Mouse (Mus musculus) MEL (cell line): ENCODE results near the gene Rfx2. TPM values are rescaled to one million over a fixed set of nuclear protein-coding genes. Genes with fewer than 3 reads are reported as not detected.

Source experiments
- DNase-seq: peaks from one replicate; pipeline ENCODE4 v3.0.0; 2011; ENCODE audit warnings: low read depth, low spot score
- H3K27ac ChIP-seq: 2 replicates; pipeline ENCODE4 v1.5.1; 2012; ENCODE audit warnings: low read depth, mild to moderate bottlenecking, control low read depth, low read length, moderate library complexity; ENCODE audit not compliant: control insufficient read depth
- H3K27me3 ChIP-seq, 2 experiments: fragments of 150-350 bp in 1 of 2; sonication (generic) in 1 of 2; 2 replicates each; pipeline ENCODE4 v1.6.1; 2012; ENCODE audit warnings: low read length in 2 of 2, mild to moderate bottlenecking in 2 of 2, improper control_type of control experiment in 1 of 2, moderate library complexity in 1 of 2; ENCODE audit not compliant: insufficient read depth in 2 of 2, control insufficient read depth in 1 of 2
- H3K36me3 ChIP-seq, 2 experiments: 2 replicates each; pipeline ENCODE4 v1.6.1; 2012 to 2014; ENCODE audit warnings: low read length in 2 of 2, improper control_type of control experiment in 1 of 2, inconsistent platforms in 1 of 2, mild to moderate bottlenecking in 1 of 2; ENCODE audit not compliant: insufficient read depth in 2 of 2, control insufficient read depth in 1 of 2
- H3K4me1 ChIP-seq, 2 experiments: fragments of 150-350 bp in 1 of 2; sonication (generic) in 1 of 2; 2 replicates each; pipeline ENCODE4 v1.6.1; 2012; ENCODE audit warnings: low read length in 2 of 2, improper control_type of control experiment in 1 of 2, mild to moderate bottlenecking in 1 of 2; ENCODE audit not compliant: insufficient read depth in 2 of 2, control insufficient read depth in 1 of 2
- H3K4me3 ChIP-seq, 2 experiments: fragments of 150-350 bp in 1 of 2; sonication (generic) in 1 of 2; 2 replicates each; pipeline ENCODE4 v1.5.1; 2012; ENCODE audit warnings: low read depth in 2 of 2, low read length in 2 of 2, mild to moderate bottlenecking in 2 of 2, moderate library complexity in 2 of 2, control low read depth in 1 of 2, improper control_type of control experiment in 1 of 2; ENCODE audit not compliant: control insufficient read depth in 1 of 2, insufficient read depth in 1 of 2
- H3K79me2 ChIP-seq: 2 replicates; pipeline ENCODE4 v1.6.1; 2012; ENCODE audit warnings: mild to moderate bottlenecking, low read length, moderate library complexity; ENCODE audit not compliant: control insufficient read depth, poor library complexity, insufficient read depth
- H3K9ac ChIP-seq: 2 replicates; pipeline ENCODE4 v1.6.1; 2012; ENCODE audit warnings: low read depth, mild to moderate bottlenecking, control low read depth, low read length, moderate library complexity; ENCODE audit not compliant: control insufficient read depth, poor library complexity, severe bottlenecking
- H3K9me3 ChIP-seq: fragments of 150-350 bp; sonication (generic); replicated peaks from 2 replicates; pipeline ENCODE4 v1.6.1; 2012; ENCODE audit warnings: mild to moderate bottlenecking, low read length, improper control_type of control experiment, moderate library complexity; ENCODE audit not compliant: insufficient read depth
- CHD1 ChIP-seq: IDR thresholded peaks from 2 replicates; pipeline ENCODE4 v1.6.1; 2012; ENCODE audit warnings: low read depth, mild to moderate bottlenecking, inconsistent platforms, low read length, improper control_type of control experiment
- CHD2 ChIP-seq: IDR thresholded peaks from 2 replicates; pipeline ENCODE4 v1.6.1; 2011; ENCODE audit warnings: low read length, improper control_type of control experiment
- CTCF ChIP-seq, 3 experiments: IDR thresholded peaks in 2 of 3; conservative IDR thresholded peaks in 1 of 3; 2 replicates each; pipeline ENCODE4 v1.5.1; 2011 to 2012; ENCODE audit warnings: low read length in 3 of 3, low read depth in 2 of 3, mild to moderate bottlenecking in 2 of 3, improper control_type of control experiment in 1 of 3, inconsistent platforms in 1 of 3, mixed read lengths in 1 of 3, moderate library complexity in 1 of 3; ENCODE audit not compliant: control insufficient read depth in 1 of 3, insufficient read depth in 1 of 3, poor library complexity in 1 of 3, severe bottlenecking in 1 of 3
- E2F4 ChIP-seq: IDR thresholded peaks from 2 replicates; pipeline ENCODE4 v1.6.1; 2011; ENCODE audit warnings: low read depth, low read length, improper control_type of control experiment, borderline replicate concordance
- ELF1 ChIP-seq: IDR thresholded peaks from 2 replicates; pipeline ENCODE4 v1.6.1; 2014; ENCODE audit warnings: low read depth, mild to moderate bottlenecking, inconsistent platforms, low read length, improper control_type of control experiment, moderate library complexity
- EP300 ChIP-seq, 2 experiments: IDR thresholded peaks; 2 replicates each; pipeline ENCODE4 v1.6.1; 2011; ENCODE audit warnings: improper control_type of control experiment in 2 of 2, low read length in 2 of 2, low read depth in 1 of 2, mild to moderate bottlenecking in 1 of 2
- GABPA ChIP-seq: IDR thresholded peaks from 2 replicates; pipeline ENCODE4 v1.6.1; 2012; ENCODE audit warnings: low read depth, mild to moderate bottlenecking, inconsistent platforms, low read length, improper control_type of control experiment, moderate library complexity
- HCFC1 ChIP-seq: IDR thresholded peaks from 2 replicates; pipeline ENCODE4 v1.6.1; 2012; ENCODE audit warnings: low read depth, mild to moderate bottlenecking, inconsistent platforms, low read length, improper control_type of control experiment, moderate library complexity
- MAX ChIP-seq: IDR thresholded peaks from 2 replicates; pipeline ENCODE4 v1.6.1; 2011; ENCODE audit warnings: low read length, improper control_type of control experiment
- MAZ ChIP-seq: IDR thresholded peaks from 2 replicates; pipeline ENCODE4 v1.6.1; 2012; ENCODE audit warnings: low read depth, mild to moderate bottlenecking, inconsistent platforms, low read length, improper control_type of control experiment
- MEF2A ChIP-seq: IDR thresholded peaks from 2 replicates; pipeline ENCODE4 v1.6.1; 2014; ENCODE audit warnings: low read depth, mild to moderate bottlenecking, inconsistent platforms, low read length, improper control_type of control experiment; ENCODE audit not compliant: poor library complexity, insufficient replicate concordance, severe bottlenecking; ENCODE audit errors: extremely low read depth
- MYB ChIP-seq: IDR thresholded peaks from 2 replicates; pipeline ENCODE4 v1.6.1; 2011; ENCODE audit warnings: mild to moderate bottlenecking, low read depth, low read length, improper control_type of control experiment
- MYC ChIP-seq: IDR thresholded peaks from 2 replicates; pipeline ENCODE4 v1.6.1; 2011; ENCODE audit warnings: low read depth, mild to moderate bottlenecking, low read length, improper control_type of control experiment, moderate library complexity
- NELFE ChIP-seq: IDR thresholded peaks from 2 replicates; pipeline ENCODE4 v1.6.1; 2011; ENCODE audit warnings: low read depth, low read length, improper control_type of control experiment
- POLR2A ChIP-seq, 2 experiments: IDR thresholded peaks; 2 replicates each; pipeline ENCODE4 v1.6.1; 2011 to 2012; ENCODE audit warnings: low read length in 2 of 2, mild to moderate bottlenecking in 2 of 2, control low read depth in 1 of 2, improper control_type of control experiment in 1 of 2, low read depth in 1 of 2, moderate library complexity in 1 of 2; ENCODE audit not compliant: control insufficient read depth in 1 of 2, insufficient read depth in 1 of 2, poor library complexity in 1 of 2
- RAD21 ChIP-seq: IDR thresholded peaks from 2 replicates; pipeline ENCODE4 v1.6.1; 2011; ENCODE audit warnings: mild to moderate bottlenecking, low read depth, low read length, improper control_type of control experiment
- RCOR1 ChIP-seq: IDR thresholded peaks from 2 replicates; pipeline ENCODE4 v1.6.1; 2012; ENCODE audit warnings: low read depth, mild to moderate bottlenecking, inconsistent platforms, low read length, improper control_type of control experiment
- SMC3 ChIP-seq: IDR thresholded peaks from 2 replicates; pipeline ENCODE4 v1.6.1; 2011; ENCODE audit warnings: low read depth, low read length, improper control_type of control experiment
- TBP ChIP-seq: IDR thresholded peaks from 2 replicates; pipeline ENCODE4 v1.8.0; 2011; ENCODE audit warnings: low read depth, low read length, improper control_type of control experiment
- UBTF ChIP-seq: IDR thresholded peaks from 2 replicates; pipeline ENCODE4 v1.6.1; 2012; ENCODE audit warnings: low read depth, mild to moderate bottlenecking, inconsistent platforms, low read length, improper control_type of control experiment, moderate library complexity, borderline replicate concordance; ENCODE audit not compliant: insufficient read depth
- USF2 ChIP-seq, 2 experiments: IDR thresholded peaks; 2 replicates each; pipeline ENCODE4 v1.6.1; 2011 to 2012; ENCODE audit warnings: improper control_type of control experiment in 2 of 2, low read length in 2 of 2, borderline replicate concordance in 1 of 2, inconsistent platforms in 1 of 2, low read depth in 1 of 2, mild to moderate bottlenecking in 1 of 2; ENCODE audit not compliant: insufficient read depth in 1 of 2
- ZC3H11A ChIP-seq: IDR thresholded peaks from 2 replicates; pipeline ENCODE4 v1.6.1; 2012; ENCODE audit warnings: low read depth, mild to moderate bottlenecking, inconsistent platforms, low read length, improper control_type of control experiment
- ZKSCAN1 ChIP-seq: IDR thresholded peaks from 2 replicates; pipeline ENCODE4 v1.6.1; 2012; ENCODE audit warnings: low read depth, mild to moderate bottlenecking, inconsistent platforms, low read length, improper control_type of control experiment, moderate library complexity
- polyA plus RNA-seq, 2 experiments: library from polyadenylated mRNA; stranded (reverse) in 1 of 2; unstranded in 1 of 2; fragments of >175 nt in 1 of 2; fragments of >200 nt in 1 of 2; gene quantifications; 2 replicates each; pipeline versions ENCODE4 v1.2.1 to v1.2.4; 2012; ENCODE audit warnings: low replicate concordance in 2 of 2, low read depth in 1 of 2; ENCODE audit not compliant: insufficient read length in 2 of 2, insufficient read depth in 1 of 2, missing spikeins in 1 of 2
- total RNA-seq: library from RNA; depleted of rRNA; stranded (reverse); fragments of 300-350 nt; gene quantifications from 2 replicates; pipeline ENCODE4 v1.2.3, GENCODE M21; 2012

Rfx2 gene
- total and polyA plus RNA-seq, 3 experiments, result 7.5 to 29.2 TPM; not detected in 1

GRCm38 (mm10) chr17:56756703-56757399 is 74.0 kb downstream of the Rfx2 start:
- H3K4me1 ChIP-seq, result peaks cover 0 to 14% of the 10 kb centered on the region in 2 experiments; a peak in 3 of 4 replicates
- peak; percentile 32 to 67 (median 55); a peak in 5 of 6 replicates for TF ChIP-seq CTCF (IDR thresholded peaks at IDR 0.05 in 2 of 3, conservative IDR thresholded peaks at IDR 0.05 in 1 of 3; ENCODE audit: control insufficient read depth in 1 of 3, insufficient read depth in 1 of 3, low read depth in 2 of 3, low read length in 3 of 3, poor library complexity in 1 of 3, severe bottlenecking in 1 of 3)
- TF ChIP-seq EP300 (IDR thresholded peaks at IDR 0.05; ENCODE audit: low read depth in 1 of 2, low read length in 2 of 2), result no peak
- no peak for TF ChIP-seq MYC
- TF ChIP-seq CHD1, result no peak
- TF ChIP-seq SMC3, result peak; percentile 45
- no peak for TF ChIP-seq GABPA
- peak; percentile 85 for TF ChIP-seq MAZ
- no peak; the same call in 1 of the 2 replicates for TF ChIP-seq NELFE
- TF ChIP-seq RCOR1, result no peak
- no peak for TF ChIP-seq HCFC1
- TF ChIP-seq RAD21, result peak; percentile 28
- TF ChIP-seq MEF2A, result no peak
- peak overlapping the region; percentile 47 to 71 for H3K4me3 ChIP-seq
- H3K9me3 ChIP-seq, result no peaks in the 10 kb centered on the region
- H3K27ac ChIP-seq, result no peak overlapping the region
- peak; percentile 45 for DNase-seq
- H3K27me3 ChIP-seq, result no peaks in the 10 kb centered on the region
- H3K79me2 ChIP-seq, result no peaks in the 10 kb centered on the region; the same call in 1 of the 2 replicates
- peaks cover 0 to 3% of the 10 kb centered on the region in 2 experiments; a peak in 1 of 4 replicates for H3K36me3 ChIP-seq
- H3K9ac ChIP-seq, result peak overlapping the region; percentile 67

- Histone ChIP-seq H3K36me3 (peaks cover 0 to 3% of the 10 kb centered on the region in 2 experiments; a peak in 1 of 4 replicates), H3K79me2 (no peaks in the 10 kb centered on the region; the same call in 1 of the 2 replicates), H3K4me1 (peaks cover 0 to 5% of the 10 kb centered on the region in 2 experiments; a peak in 1 of 4 replicates), H3K4me3 (no peak overlapping the region), H3K27me3 (no peaks in the 10 kb centered on the region), H3K27ac (no peak overlapping the region), H3K9ac (no peak overlapping the region), H3K9me3 (no peaks in the 10 kb centered on the region)
- no peak for TF ChIP-seq CHD2
- TF ChIP-seq HCFC1, result no peak
- no peak for TF ChIP-seq RCOR1
- no peak for TF ChIP-seq MEF2A
- TF ChIP-seq ZKSCAN1, result no peak
- no peak for TF ChIP-seq TBP
- no peak for TF ChIP-seq NELFE
- TF ChIP-seq RAD21, result no peak
- no peak for TF ChIP-seq ZC3H11A
- no peak for TF ChIP-seq MYB
- no peak for TF ChIP-seq MAX
- TF ChIP-seq E2F4, result no peak
- TF ChIP-seq GABPA, result no peak
- TF ChIP-seq POLR2A (IDR thresholded peaks at IDR 0.05; ENCODE audit: control insufficient read depth in 1 of 2, insufficient read depth in 1 of 2, low read depth in 1 of 2, low read length in 2 of 2, poor library complexity in 1 of 2), result no peak
- TF ChIP-seq USF2 (IDR thresholded peaks at IDR 0.05; ENCODE audit: borderline replicate concordance in 1 of 2, insufficient read depth in 1 of 2, low read depth in 1 of 2, low read length in 2 of 2), result no peak
- TF ChIP-seq MYC, result no peak
- TF ChIP-seq UBTF, result no peak
- no peak for TF ChIP-seq MAZ
- no peak for TF ChIP-seq ELF1
- no peak for TF ChIP-seq EP300 (IDR thresholded peaks at IDR 0.05; ENCODE audit: low read depth in 1 of 2, low read length in 2 of 2)
- DNase-seq, result no peak
Measured at GRCm38 (mm10) chr17:56754271-56755185, 76.3 kb downstream of the Rfx2 start.
